ENCODE assay signal across 17 mouse cellular contexts in the genomic region with DNA sequence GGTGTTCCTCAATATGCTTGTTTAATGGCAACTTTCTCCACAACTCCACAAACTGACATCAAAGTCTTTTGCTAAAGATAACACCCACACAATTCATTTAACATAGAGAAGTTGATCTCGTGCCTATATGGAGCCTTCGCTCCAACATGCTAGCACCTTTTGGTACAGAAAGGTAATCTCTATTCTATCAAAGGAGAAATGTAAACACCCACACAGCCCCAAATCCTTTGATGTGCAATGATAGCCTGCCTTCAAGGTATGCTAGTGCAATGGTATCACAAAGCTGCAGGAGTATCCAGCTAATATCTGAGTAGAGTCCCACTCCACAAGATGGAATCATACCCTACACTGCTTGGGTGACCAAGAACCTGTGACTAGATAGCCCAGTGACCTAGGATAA. TPM values are rescaled to one million over a fixed set of nuclear protein-coding genes. Genes with fewer than 3 reads are reported as not detected.
"Had no signal": no experiment of that assay in that cellular context is flagged by ENCODE, and none has a peak within 500 bp of the region (broad histone marks: within the 10 kb centered on the region; RNA-seq: fewer than 3 reads in every experiment).

No protein-coding gene starts in this region.

- H3K9ac ChIP-seq: liver, embryonic 15.5 days; lung, embryonic 14.5 days; midbrain, embryonic 13.5 days; midbrain, embryonic 15.5 days; neural tube, embryonic 12.5 days; stomach, embryonic 15.5 days had no signal

- H3K27me3 ChIP-seq: liver, embryonic 15.5 days; megakaryocyte, embryonic 14.5 days; midbrain, embryonic 13.5 days; midbrain, embryonic 15.5 days; neural tube, embryonic 12.5 days; stomach, embryonic 15.5 days had no signal

- H3K9me3 ChIP-seq: liver, embryonic 15.5 days; megakaryocyte, embryonic 14.5 days; midbrain, embryonic 13.5 days; midbrain, embryonic 15.5 days; neural tube, embryonic 12.5 days; stomach, embryonic 15.5 days had no signal

- H3K4me3 ChIP-seq: liver, embryonic 15.5 days; megakaryocyte, embryonic 14.5 days; midbrain, embryonic 13.5 days; midbrain, embryonic 15.5 days; myocyte; neural tube, embryonic 12.5 days; stomach, embryonic 15.5 days had no signal

- DNase-seq: lung, adult 18-20 months; lung, embryonic 14.5 days; lung, postnatal 10 days; lung, postnatal 36 days; right cerebral cortex, postnatal 14 days; thymus, adult 2 months; thymus, postnatal 36 days had no signal

- ATAC-seq: midbrain, embryonic 13.5 days; midbrain, embryonic 15.5 days had no signal

- H3K36me3 ChIP-seq: liver, embryonic 15.5 days; midbrain, embryonic 13.5 days; midbrain, embryonic 15.5 days; neural tube, embryonic 12.5 days; stomach, embryonic 15.5 days had no signal

- H3K27ac ChIP-seq: liver, embryonic 15.5 days; macrophage; midbrain, embryonic 13.5 days; midbrain, embryonic 15.5 days; neural tube, embryonic 12.5 days; stomach, embryonic 15.5 days; stomach, postnatal 0 days had no signal

- H3K4me1 ChIP-seq: liver, embryonic 15.5 days; megakaryocyte, embryonic 14.5 days; midbrain, embryonic 13.5 days; stomach, embryonic 15.5 days had no signal

- H3K4me2 ChIP-seq: liver, embryonic 15.5 days; lung, embryonic 14.5 days; midbrain, embryonic 11.5 days; midbrain, embryonic 13.5 days; midbrain, embryonic 15.5 days; neural tube, embryonic 12.5 days; stomach, embryonic 15.5 days had no signal

RNA-seq across cellular contexts. Expression of a gene that starts 26.4 kb away (rescaled TPM):
- polyA plus RNA-seq: liver, embryonic 15.5 days; lung, embryonic 14.5 days; macrophage; midbrain, embryonic 11.5 days; midbrain, embryonic 15.5 days; myocyte; neural tube, embryonic 12.5 days; stomach, postnatal 0 days had no signal
